Mouse (Mus musculus) 416B (cell line): ENCODE data around the gene Chchd6.

Experiments
- DNase-seq: peaks from one replicate; pipeline ENCODE4 v3.0.0; 2011; ENCODE audit warnings: low read depth

Gene Chchd6

GRCm38 (mm10) chr6:89359771-89360708, 235.4 kb downstream of the Chchd6 start:
- DNase-seq: no peak

- DNase-seq: no peak
Observed at GRCm38 (mm10) chr6:89359192-89359591, 236.3 kb downstream of the Chchd6 start.

- DNase-seq: no peak
Observed at GRCm38 (mm10) chr6:89355661-89356060, 239.8 kb downstream of the Chchd6 start.

GRCm38 (mm10) chr6:89354726-89355125, 240.7 kb downstream of the Chchd6 start:
- DNase-seq: peak; percentile 89

- no peak for DNase-seq
Observed at GRCm38 (mm10) chr6:89354076-89354475, 241.4 kb downstream of the Chchd6 start.

- no peak for DNase-seq
Observed at GRCm38 (mm10) chr6:89353101-89353500, 242.4 kb downstream of the Chchd6 start.

GRCm38 (mm10) chr6:89351441-89352137, 243.9 kb downstream of the Chchd6 start:
- no peak for DNase-seq

- no peak for DNase-seq
Observed at GRCm38 (mm10) chr6:89350520-89350919, 244.9 kb downstream of the Chchd6 start.

- DNase-seq: peak; percentile 19
Observed at GRCm38 (mm10) chr6:89350037-89350515, 245.4 kb downstream of the Chchd6 start.

GRCm38 (mm10) chr6:89348363-89348762, 247.1 kb downstream of the Chchd6 start:
- DNase-seq: no peak

- no peak for DNase-seq
Observed at GRCm38 (mm10) chr6:89347792-89348191, 247.7 kb downstream of the Chchd6 start.

- DNase-seq: no peak
Observed at GRCm38 (mm10) chr6:89345855-89346254, 249.6 kb downstream of the Chchd6 start.

- DNase-seq: no peak
Observed at GRCm38 (mm10) chr6:89345486-89345785, 250.0 kb downstream of the Chchd6 start.

- DNase-seq: no peak
Observed at GRCm38 (mm10) chr6:89344613-89345485, 250.6 kb downstream of the Chchd6 start.

GRCm38 (mm10) chr6:89341981-89342380, 253.5 kb downstream of the Chchd6 start:
- no peak for DNase-seq

- no peak for DNase-seq
Observed at GRCm38 (mm10) chr6:89339447-89339846, 256.0 kb downstream of the Chchd6 start.

GRCm38 (mm10) chr6:89338733-89339132, 256.7 kb downstream of the Chchd6 start:
- DNase-seq: no peak

GRCm38 (mm10) chr6:89337574-89337973, 257.9 kb downstream of the Chchd6 start:
- DNase-seq: no peak

- no peak for DNase-seq
Observed at GRCm38 (mm10) chr6:89333964-89334702, 261.3 kb downstream of the Chchd6 start.
